Mouse (Mus musculus) granulocyte monocyte progenitor cell, adult 5-6 weeks (primary cell): ENCODE measurements around the gene Zfp566. TPM values are rescaled to one million over a fixed set of nuclear protein-coding genes. Genes with fewer than 3 reads are reported as not detected.
"Not testable (repeated sequence)": the region's sequence is repeated elsewhere in the genome, so short reads cannot be mapped to it uniquely, and the experiment has no call there.

Experiments
- ATAC-seq: replicated peaks from 2 replicates; pipeline ENCODE4 v1.8.0; 2016; ENCODE audit warnings: mild to moderate bottlenecking, moderate TSS enrichment, inconsistent platforms; ENCODE audit not compliant: poor library complexity, severe bottlenecking
- total RNA-seq, 2 experiments: library from RNA; stranded (forward) in 1 of 2; stranded (reverse) in 1 of 2; fragments of 200-712, 200-1000 nt in 1 of 2; fragments of >200 nt in 1 of 2; fragmentation: Nextera tagmentation in 1 of 2; gene quantifications; 2 replicates each; pipeline ENCODE4 v1.2.3; 2014 to 2017

Gene Zfp566
- total RNA-seq (2014; fragmentation: Nextera tagmentation) (7.6 and 15.7 TPM in 2 replicates), total RNA-seq (2017) (3.2 and 6.0 TPM in 2 replicates)

DNA sequence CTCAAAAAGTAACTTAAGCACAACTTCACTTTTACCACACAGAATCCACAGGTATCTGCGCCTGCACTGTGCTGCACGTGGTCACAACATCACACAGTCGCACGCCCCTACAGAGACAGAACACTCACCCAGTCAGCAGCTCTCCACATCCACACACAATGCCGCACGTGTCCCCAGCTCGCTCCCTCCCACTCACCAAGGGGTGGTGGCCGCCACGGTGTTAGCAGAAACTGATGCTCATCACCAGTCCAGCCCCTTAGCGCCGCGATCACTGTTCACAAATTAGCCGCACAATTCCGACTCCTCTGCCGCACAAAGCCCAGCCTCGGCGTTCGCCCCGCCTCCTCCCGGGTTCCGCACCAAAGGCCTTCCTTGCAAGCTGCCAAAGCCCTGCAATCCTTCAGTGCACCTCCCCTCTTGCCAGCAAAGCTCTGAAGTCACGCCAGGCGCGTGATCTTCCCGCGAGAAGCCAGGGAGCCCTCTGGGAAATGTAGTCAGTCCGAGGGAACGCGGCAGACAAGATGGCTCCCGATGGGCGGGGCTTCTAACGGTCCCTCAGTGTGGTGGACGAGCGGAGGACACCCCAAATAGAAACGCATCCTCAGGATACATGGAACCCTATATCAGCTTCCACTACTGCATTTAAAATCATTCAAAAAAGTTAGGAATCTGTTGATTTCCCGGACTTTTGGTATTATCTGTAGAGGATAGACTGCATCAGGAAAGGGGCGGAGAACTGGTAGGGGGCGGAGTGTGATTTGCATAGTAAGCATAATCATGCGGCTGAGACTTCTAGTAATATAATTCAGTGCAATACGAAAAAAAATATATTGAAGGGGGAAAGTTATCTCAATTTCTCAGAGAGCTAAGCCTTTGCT, at the start of gene Zfp566, which contains the start of gene Gm26920:
Zfp566 (minus strand) TSS at position 436 of the 878 bp plus-strand sequence.
Gm26920 (minus strand) TSS at position 319 of the 878 bp plus-strand sequence.
- ATAC-seq = peak; percentile 81

DNA sequence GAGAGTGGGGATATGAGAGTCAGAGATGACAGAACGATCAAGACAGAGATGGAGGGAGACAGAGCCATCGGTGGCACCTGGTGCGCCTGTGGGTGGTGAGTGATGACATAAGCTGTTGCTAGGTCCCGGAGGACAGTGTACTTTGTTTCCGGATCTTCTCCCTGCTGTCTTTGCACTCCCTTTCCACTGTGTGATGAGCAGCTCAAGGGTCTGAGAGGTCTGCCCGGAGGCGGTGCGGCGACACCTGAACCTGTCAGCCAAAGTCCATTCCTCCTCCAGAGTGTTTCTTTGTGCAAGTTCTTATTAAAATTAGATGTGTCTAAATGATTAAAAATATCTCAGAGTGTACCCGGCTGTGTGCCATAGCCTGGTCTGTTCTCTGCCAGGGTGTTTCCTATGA, 46.5 kb upstream of the Zfp566 start:
- no peak for ATAC-seq

DNA sequence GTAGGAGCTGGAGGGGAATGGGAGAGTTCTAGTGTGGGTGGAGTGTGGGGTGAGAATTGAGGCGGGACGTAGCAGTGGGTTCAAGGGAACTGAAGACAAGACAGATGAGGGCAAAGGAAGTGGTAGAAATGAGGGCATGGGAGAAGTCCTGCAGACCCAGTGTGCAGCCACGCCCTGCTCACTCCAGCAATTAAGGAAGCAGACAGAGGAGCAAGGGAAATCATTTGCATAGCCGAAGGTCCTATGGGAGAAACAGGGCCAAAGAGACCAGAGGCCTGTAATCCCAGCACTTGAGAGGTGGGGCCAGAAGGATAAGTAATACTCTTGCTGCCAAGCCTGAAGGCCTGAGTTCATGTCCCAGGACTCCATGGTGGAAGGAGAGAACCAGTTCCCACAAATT, 42.1 kb upstream of the Zfp566 start:
- ATAC-seq = no peak

DNA sequence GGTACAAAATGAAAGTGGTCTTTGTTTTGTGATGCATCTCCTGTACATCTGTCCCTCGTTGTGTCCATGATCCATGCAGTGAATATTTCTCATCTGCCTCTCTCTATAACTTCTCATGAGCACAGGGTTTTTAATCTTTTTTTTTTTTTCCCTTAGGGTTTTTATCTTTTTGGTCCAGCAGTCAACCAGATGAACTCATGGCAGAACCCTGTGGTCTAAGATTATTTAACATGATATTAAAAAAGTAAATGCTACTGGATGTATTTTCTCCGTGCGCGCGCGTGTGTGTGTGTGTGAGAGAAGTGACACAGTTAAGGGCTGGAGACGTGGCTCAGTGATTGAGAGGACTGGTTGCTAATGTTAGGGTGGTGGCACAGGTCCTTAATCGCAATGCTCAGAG, 39.6 kb upstream of the Zfp566 start:
- ATAC-seq = no peak

GRCm38 (mm10) chr7:30122188-30122530, 31.8 kb upstream of the Zfp566 start:
- ATAC-seq = no peak

- peak; percentile 98 for ATAC-seq
Observed at GRCm38 (mm10) chr7:30121308-30122187, 31.2 kb upstream of the Zfp566 start, which contains the start of gene Zfp382. TSS of gene Zfp382 (plus strand) at chr7:30121942.

DNA sequence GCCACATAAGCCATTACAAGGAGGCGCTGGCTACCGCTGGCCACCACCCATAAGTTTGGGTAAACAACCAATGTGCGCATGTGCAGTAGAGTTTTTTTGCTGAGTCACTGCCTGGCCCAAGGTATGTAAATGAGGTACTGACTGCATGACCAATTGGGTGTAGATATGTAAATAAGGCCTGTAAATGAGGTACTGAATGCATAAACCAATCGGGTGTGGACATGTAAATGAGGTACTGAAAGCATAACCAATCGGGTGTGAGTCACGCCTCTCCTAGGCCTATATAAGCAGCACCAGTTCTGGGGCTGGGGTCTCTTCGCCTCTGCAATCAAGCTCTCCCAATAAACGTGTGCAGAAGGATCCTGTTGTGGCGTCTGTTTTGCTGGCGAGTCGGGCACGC, 27.6 kb upstream of the Zfp566 start:
- ATAC-seq = not testable (repeated sequence)

GRCm38 (mm10) chr7:30116076-30116475, 25.7 kb upstream of the Zfp566 start:
- no peak for ATAC-seq

DNA sequence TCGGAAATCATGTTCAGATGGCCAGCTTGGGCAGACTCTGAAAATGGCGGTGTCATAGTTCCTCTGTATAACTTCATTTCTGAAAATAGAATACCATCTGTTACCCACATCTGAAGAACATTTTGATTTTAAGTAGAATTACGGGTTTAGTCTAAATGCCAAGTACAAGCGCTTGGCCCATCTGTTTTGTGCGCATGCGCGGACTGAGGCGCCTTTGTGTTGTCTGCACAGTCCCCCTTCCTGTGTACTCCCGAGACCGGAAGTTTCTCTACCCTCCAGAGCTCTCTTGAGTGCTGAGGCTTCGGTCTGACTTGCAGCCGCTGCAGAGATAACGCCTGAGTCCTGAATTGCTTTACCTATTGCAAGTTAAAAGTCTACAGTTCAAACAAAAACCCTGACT, 9.0 kb upstream of the Zfp566 start:
- no peak for ATAC-seq

GRCm38 (mm10) chr7:30095551-30096125, 5.3 kb upstream of the Zfp566 start:
- no peak for ATAC-seq

DNA sequence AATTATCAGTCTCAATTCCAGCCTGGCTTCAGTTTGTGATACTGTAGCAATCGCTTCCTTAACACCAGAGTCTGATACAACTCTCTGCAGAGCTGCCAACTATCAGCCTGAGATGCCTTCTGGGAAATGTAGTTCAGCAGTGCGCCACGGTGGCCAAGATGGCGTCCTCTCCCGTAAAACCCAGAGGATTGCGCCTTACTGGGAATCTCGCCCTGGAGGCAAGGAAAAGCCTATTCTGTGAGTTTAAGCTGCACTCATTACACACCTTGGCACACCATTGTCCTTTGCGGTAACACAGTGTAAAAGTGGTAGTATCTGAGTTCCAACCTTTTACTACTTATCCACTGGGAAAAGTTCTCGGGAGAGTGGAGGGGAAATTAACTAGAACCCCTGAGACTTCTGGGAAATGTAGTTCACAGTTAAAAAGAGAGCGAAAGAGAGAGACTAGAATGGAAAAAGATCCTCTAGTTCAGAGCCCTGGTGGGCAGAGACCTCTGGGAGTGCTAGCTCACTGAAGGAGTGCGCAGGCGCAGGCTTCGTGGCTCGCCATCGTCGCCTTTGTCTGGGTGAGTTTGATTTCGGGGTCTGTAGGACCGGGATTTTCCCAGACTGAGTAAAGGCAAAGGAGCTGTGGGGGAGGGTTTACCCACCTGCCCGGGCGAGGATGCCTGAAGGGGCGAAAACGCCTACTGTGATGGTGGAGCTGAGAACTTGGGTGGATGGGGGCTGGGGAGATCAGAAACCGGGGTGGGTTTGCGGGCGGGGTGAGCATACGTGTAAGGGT, 4.5 kb upstream of the Zfp566 start, which contains the start of gene Zfp260:
Zfp260 (plus strand) TSS at position 132 of the 784 bp plus-strand sequence.
- peak; percentile 70 for ATAC-seq

DNA sequence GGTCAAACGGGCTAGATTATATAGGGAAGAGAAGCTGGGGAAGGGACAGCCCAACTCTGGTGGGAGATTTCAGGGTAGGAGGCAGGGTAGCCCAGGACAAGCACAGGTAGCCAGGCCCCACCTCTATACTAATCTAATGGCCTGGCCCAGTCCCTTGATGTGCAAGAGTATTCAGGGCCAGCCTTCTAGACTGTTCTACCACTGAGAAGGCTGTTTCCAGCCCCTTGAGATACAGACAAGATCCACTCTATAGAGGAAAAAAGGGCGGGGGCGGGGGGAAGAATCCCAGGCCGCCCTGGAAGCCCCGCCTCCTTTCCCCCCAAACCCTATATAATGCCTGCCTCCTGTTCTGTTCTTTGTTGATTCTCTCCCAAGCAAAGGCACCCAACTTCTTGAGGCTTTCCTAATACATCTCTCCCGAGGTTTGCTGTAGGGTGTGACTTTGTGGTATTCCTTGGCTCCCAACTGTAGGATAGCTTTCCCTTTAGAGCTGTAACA, 3.6 kb upstream of the Zfp566 start:
- no peak for ATAC-seq

DNA sequence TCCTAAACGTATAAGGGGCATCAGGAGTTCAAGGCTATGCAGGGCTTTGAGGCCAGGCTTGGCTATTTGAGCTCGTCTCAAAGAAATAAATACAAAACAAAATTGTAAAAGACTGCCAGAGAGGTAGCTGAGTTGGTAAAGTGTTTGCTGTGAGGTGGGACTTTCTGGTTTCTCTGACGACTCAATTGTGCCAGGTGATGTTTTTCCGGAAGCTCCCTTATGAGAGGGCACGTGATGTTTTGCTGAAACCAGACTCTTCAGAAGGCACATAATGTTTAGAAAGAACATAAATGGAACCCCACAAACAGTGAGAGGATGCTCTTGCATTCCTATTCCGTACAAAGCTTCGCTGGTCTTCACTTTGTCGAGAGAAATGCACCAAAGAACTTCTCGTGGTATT, 2.3 kb upstream of the Zfp566 start:
- ATAC-seq = no peak

GRCm38 (mm10) chr7:30090970-30091585, 751 bp upstream of the Zfp566 start:
- ATAC-seq = no peak

GRCm38 (mm10) chr7:30089405-30089804, 922 bp downstream of the Zfp566 start:
- no peak for ATAC-seq

DNA sequence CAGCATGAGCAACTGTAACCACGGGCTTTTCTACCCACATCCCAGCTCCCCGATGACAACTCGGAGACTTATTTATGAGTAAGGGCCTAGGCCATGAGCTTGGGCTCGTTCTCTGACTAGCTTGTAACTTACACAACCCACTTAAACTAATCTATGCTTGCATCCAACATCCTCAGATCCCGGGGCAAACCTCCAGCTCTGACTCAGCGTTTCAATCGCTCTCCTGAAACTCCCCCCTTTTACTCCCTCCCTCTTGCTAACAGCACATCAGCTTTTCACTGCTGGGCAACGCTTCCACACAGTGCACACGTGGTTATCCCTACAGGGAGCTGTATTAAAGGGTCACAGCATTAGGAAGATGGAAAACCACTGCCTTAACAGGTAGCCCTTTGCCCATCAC, 3.8 kb downstream of the Zfp566 start:
- ATAC-seq = no peak

DNA sequence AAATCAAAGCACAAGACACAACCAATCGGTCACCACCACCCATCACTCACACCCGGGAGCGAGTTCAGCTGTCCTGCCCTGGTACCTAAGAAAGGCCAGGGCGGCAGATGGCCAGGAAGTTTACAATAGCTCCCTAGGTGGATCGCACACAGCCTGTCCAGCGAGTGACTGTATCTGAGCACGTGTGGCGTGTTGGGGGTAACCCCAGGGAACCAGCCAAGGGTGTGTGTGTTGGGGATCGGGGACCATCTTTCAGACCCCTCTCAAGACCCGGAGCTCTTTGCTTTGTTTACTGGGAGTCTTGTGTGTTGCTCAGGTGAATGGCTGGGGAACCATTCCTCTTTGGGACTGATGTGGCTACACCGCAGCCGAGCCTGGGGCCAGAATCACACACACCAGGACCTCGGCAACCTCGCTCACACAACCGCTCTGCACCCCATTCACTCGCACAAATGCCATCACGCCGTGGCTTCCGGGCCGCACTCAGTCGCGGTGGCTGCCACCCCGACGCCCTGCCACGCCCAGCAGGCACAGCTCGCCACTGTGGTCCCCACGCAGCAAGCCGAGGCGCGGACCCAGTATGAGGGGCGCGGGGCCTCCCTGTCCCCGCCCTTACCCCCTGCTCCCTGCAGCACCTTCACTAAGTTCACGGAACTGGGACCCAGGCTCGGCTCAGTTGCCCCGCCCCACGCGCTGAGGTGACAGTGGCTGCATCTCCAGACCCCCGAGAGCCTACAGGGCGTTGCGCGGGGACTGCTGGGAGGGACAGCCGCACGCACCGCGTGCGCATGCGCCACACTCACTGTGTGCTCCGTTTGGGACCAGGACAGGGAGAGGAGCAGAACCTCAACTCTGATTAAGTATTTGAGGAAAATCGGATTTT, 17.9 kb downstream of the Zfp566 start, which contains the start of gene Zfp82:
Zfp82 (minus strand) TSS at position 755 of the 883 bp plus-strand sequence.
- ATAC-seq = peak; percentile 98

- ATAC-seq = peak; percentile 35; the same call in 1 of the 2 replicates
Observed at GRCm38 (mm10) chr7:30064622-30065021, 25.7 kb downstream of the Zfp566 start.
